Mouse (Mus musculus): ENCODE data around the gene Adam26a. TPM values are rescaled to one million over a fixed set of nuclear protein-coding genes. Genes with fewer than 3 reads are reported as not detected.
"Not testable (repeated sequence)": the region's sequence is repeated elsewhere in the genome, so short reads cannot be mapped to it uniquely, and the experiment has no call there.

The Adam26a gene
- total RNA-seq (2021): not detected

- intact Hi-C loops (cut with DNase I); DNase-seq (ENCODE audit: low spot score in 2 of 2): not testable (repeated sequence)
Measured at GRCm38 (mm10) chr8:43576607-43577006, at the start of gene Adam26a. Adam26a (minus strand) TSS chr8:43576707.

- DNase-seq (ENCODE audit: low spot score in 2 of 2): no peak
- intact Hi-C loops (cut with DNase I): no loop called here
Measured at GRCm38 (mm10) chr8:43616046-43616445, 39.5 kb upstream of the Adam26a start.

- DNase-seq (ENCODE audit: low spot score in 2 of 2); intact Hi-C loops (cut with DNase I): not testable (repeated sequence)
Measured at GRCm38 (mm10) chr8:43603657-43604056, 27.1 kb upstream of the Adam26a start.

GRCm38 (mm10) chr8:43603166-43603565, 26.7 kb upstream of the Adam26a start:
- intact Hi-C loops (cut with DNase I); DNase-seq (ENCODE audit: low spot score in 2 of 2): not testable (repeated sequence)

- DNase-seq (ENCODE audit: low spot score in 2 of 2): not testable (repeated sequence)
Measured at GRCm38 (mm10) chr8:43528006-43528405, 48.5 kb downstream of the Adam26a start, which contains the start of gene Adam26b. Adam26b (minus strand) TSS chr8:43528106.

More at GRCm38 (mm10) chr8:43528006-43528405, 48.5 kb downstream of the Adam26a start, which contains the start of gene Adam26b:
- intact Hi-C loops (cut with DNase I): not testable (repeated sequence)

Other genes starting within 250 kb of the Adam26a start
- gene Adam26b, start 48.6 kb downstream of the Adam26a start, total RNA-seq (2021): not detected
- gene Gm5346, start 50.6 kb upstream of the Adam26a start, total RNA-seq (2021): not detected
- not detected for gene Adam34, start 133.3 kb upstream of the Adam26a start, total RNA-seq (2021)

Data from left cerebral cortex, postnatal 36 days (tissue).